Mouse (Mus musculus): ENCODE measurements around the gene Trappc13. TPM values are rescaled to one million over a fixed set of nuclear protein-coding genes. Genes with fewer than 3 reads are reported as not detected.

The Trappc13 gene
- polyA plus RNA-seq, 1 experiment from 2014 or later = 82.2 TPM

GRCm38 (mm10) chr13:104112266-104112900 is 65.9 kb downstream of the Trappc13 start:
- Histone ChIP-seq H3K4me1 (ENCODE audit: control insufficient read depth, insufficient read depth, low read length) (no peaks in the 10 kb centered on the region), H3K27me3 (ENCODE audit: control insufficient read depth, insufficient read depth, low read length) (no peaks in the 10 kb centered on the region), H3K36me3 (replicated peaks; ENCODE audit: control insufficient read depth, insufficient read depth, low read depth, low read length) (no peaks in the 10 kb centered on the region; the same call in 1 of the 2 replicates), H3K27ac (replicated peaks; ENCODE audit: low read depth, low read length) (no peak overlapping the region), H3K9ac (replicated peaks; ENCODE audit: low read length) (no peak overlapping the region), H3K9me3 (replicated peaks; ENCODE audit: control insufficient read depth, low read length) (no peaks in the 10 kb centered on the region), H3K4me3 (ENCODE audit: low read depth, low read length) (no peak overlapping the region), H3K4me2 (ENCODE audit: low read depth, low read length) (no peak overlapping the region; the same call in 1 of the 2 replicates)
- ATAC-seq (replicated peaks; ENCODE audit: insufficient number of reproducible peaks, low FRiP score, low TSS enrichment, low read depth) (no peak), DNase-seq (ENCODE audit: low spot score) (no peak)
- 36% methylated on average over 12 of the region's 12 CpGs for WGBS

DNA sequence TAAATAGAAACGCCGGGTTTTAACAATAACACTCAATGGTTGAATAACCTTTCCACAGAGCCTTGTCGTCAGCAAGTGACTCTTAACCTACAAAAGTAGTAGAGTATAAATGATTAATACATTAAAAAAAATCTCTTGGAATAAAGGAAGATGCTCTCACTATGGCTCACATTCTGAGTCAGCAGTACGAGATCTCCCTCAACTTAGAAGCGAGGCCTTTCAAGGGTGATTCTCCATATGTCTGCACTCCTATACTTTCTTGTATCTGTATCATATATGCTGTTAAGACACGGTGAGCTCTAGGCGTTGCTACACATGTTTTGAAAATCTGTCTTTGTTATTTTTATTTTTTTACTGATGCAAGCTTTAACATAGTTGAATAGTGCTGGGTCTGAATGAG is 67.7 kb downstream of the Trappc13 start:
- DNase-seq (ENCODE audit: low spot score) (no peak), ATAC-seq (replicated peaks; ENCODE audit: insufficient number of reproducible peaks, low FRiP score, low TSS enrichment, low read depth) (no peak)
- H3K9me3 ChIP-seq (replicated peaks; ENCODE audit: control insufficient read depth, low read length) = no peaks in the 10 kb centered on the region
- no peak overlapping the region for H3K27ac ChIP-seq (replicated peaks; ENCODE audit: low read depth, low read length)
- H3K4me1 ChIP-seq (ENCODE audit: control insufficient read depth, insufficient read depth, low read length) = no peaks in the 10 kb centered on the region
- no peaks in the 10 kb centered on the region for H3K27me3 ChIP-seq (ENCODE audit: control insufficient read depth, insufficient read depth, low read length)
- 47% methylated on average over 7 of the region's 7 CpGs for WGBS
- H3K9ac ChIP-seq (replicated peaks; ENCODE audit: low read length) = peak overlapping the region; percentile 70; the same call in 1 of the 2 replicates
- H3K4me2 ChIP-seq (ENCODE audit: low read depth, low read length) = peak overlapping the region; percentile 99
- H3K36me3 ChIP-seq (replicated peaks; ENCODE audit: control insufficient read depth, insufficient read depth, low read depth, low read length) = no peaks in the 10 kb centered on the region; the same call in 1 of the 2 replicates
- H3K4me3 ChIP-seq (ENCODE audit: low read depth, low read length) = peak overlapping the region; percentile 72

DNA sequence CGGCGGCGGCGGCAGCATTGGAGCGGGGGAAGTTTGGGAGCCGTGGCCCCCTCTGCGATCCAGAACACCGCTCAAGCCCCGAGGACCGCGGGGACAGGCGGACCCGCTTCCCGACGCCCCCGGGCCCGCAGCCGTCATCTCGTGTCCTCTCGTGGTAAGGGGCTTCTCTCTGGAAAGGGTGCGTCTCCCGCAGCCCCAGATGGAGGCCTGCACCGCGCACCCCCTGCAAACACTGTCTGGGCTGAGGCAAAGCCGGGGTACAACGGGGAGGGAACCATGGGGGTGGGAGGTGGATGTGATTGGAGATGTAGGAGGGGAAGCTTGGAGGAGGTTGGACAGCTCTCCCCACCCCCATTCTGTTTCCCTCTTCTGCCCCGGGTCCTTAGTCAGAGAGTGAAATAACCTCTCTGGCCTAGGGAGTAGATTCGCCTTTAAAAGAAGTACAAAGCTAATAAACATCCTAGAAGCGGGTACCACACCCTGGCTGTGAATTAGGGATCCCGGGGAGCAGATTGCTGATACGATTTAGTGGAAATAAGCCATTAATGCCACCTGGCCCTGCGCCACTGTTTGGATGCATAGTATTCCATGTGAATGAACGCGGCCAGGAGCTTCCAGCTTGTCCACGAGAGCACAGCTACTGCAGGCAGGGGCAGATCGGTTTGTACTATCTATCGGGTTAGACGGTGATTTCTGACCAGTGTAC is 68.3 kb downstream of the Trappc13 start:
- peak; percentile 91 for ATAC-seq (replicated peaks; ENCODE audit: insufficient number of reproducible peaks, low FRiP score, low TSS enrichment, low read depth)
- no peak overlapping the region for H3K27ac ChIP-seq (replicated peaks; ENCODE audit: low read depth, low read length)

DNA sequence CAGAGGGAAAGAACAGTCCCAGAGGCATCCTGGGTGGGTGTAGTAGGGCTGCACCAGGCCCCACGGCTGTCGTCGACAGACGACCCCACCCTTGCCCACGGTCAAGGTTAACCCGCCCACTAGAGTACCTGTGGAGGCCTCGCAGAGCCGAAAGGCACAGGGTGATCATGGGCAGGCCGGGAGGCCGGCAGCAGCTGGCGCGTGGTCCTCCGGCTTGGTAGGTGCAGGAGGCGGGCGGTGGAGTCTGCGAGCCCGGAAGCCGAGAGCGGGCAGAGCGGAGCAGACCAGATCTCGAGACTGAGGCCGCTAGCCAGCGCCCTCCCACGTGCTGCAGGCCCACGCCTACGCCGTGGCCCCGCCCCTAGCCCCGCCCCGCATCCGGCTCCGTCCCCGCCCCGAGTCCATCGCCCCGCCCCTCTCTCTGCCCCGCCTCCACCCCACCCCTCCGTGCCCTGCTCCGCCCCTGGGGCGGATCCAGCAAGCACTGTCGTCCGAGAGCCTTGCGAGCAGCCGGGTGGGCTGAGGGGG is 68.9 kb downstream of the Trappc13 start, which contains the start of the genes Nln and Sgtb:
Nln (minus strand) TSS at position 327 of the 528 bp plus-strand sequence.
Sgtb (plus strand) TSS at position 454 of the 528 bp plus-strand sequence.
- no peak within 1 kb of the TSS for H3K27ac ChIP-seq (replicated peaks; ENCODE audit: low read depth, low read length)
- ATAC-seq (replicated peaks; ENCODE audit: insufficient number of reproducible peaks, low FRiP score, low TSS enrichment, low read depth) (peak; percentile 97), DNase-seq (ENCODE audit: low spot score) (peak; percentile 92)
- H3K27me3 ChIP-seq (ENCODE audit: control insufficient read depth, insufficient read depth, low read length) = no peaks in the 10 kb centered on the region
- H3K4me1 ChIP-seq (ENCODE audit: control insufficient read depth, insufficient read depth, low read length) = no peaks in the 10 kb centered on the region
- H3K4me3 ChIP-seq (ENCODE audit: low read depth, low read length) = peak within 1 kb of the TSS; percentile 72
- H3K4me2 ChIP-seq (ENCODE audit: low read depth, low read length) = peak within 1 kb of the TSS; percentile 99
- 1% methylated on average over 35 of the region's 44 CpGs for WGBS
- peak within 1 kb of the TSS; percentile 70 for H3K9ac ChIP-seq (replicated peaks; ENCODE audit: low read length)
- H3K36me3 ChIP-seq (replicated peaks; ENCODE audit: control insufficient read depth, insufficient read depth, low read depth, low read length) = no peaks in the 10 kb centered on the region; the same call in 1 of the 2 replicates
- H3K9me3 ChIP-seq (replicated peaks; ENCODE audit: control insufficient read depth, low read length) = no peaks in the 10 kb centered on the region

More for the DNA sequence above, 68.3 kb downstream of the Trappc13 start:
- peak overlapping the region; percentile 70 for H3K9ac ChIP-seq (replicated peaks; ENCODE audit: low read length)
- H3K9me3 ChIP-seq (replicated peaks; ENCODE audit: control insufficient read depth, low read length) = no peaks in the 10 kb centered on the region
- peak overlapping the region; percentile 99 for H3K4me2 ChIP-seq (ENCODE audit: low read depth, low read length)
- H3K4me1 ChIP-seq (ENCODE audit: control insufficient read depth, insufficient read depth, low read length) = no peaks in the 10 kb centered on the region
- 1% methylated on average over 32 of the region's 38 CpGs for WGBS
- H3K4me3 ChIP-seq (ENCODE audit: low read depth, low read length) = peak overlapping the region; percentile 72
- DNase-seq (ENCODE audit: low spot score) = peak; percentile 34
- H3K27me3 ChIP-seq (ENCODE audit: control insufficient read depth, insufficient read depth, low read length) = no peaks in the 10 kb centered on the region
- H3K36me3 ChIP-seq (replicated peaks; ENCODE audit: control insufficient read depth, insufficient read depth, low read depth, low read length) = no peaks in the 10 kb centered on the region; the same call in 1 of the 2 replicates

DNA sequence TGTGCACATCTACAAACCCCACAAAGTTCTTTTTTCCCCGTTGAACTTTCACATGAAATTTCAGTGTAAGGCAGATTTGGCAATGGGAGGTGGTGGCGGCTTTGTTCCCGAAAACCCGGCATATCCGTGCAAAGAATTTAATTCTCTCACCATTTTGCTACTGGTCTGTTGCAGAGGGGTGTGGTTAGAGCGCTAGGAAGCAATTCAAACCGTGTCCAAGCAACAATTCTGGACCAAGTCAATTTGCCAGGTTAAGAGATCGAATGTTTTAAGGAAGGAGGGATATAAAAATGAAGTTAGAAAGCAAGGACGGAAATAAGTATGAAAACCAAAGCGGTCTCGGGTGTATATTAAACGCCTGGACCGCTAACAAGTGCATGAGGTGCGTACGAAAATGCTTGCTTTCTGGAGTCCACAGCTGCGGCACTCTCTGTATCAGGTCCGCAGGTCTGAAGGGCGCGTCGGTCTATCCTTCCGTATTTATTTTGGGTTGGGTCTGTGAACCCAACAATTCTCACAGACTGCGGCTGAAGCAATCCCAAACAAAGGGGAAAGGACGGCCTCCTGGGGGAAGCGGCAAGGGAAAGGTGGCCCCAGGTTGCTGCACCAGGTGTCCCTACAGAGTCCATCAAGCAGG is 69.5 kb downstream of the Trappc13 start:
- H3K27me3 ChIP-seq (ENCODE audit: control insufficient read depth, insufficient read depth, low read length) = no peaks in the 10 kb centered on the region
- H3K9ac ChIP-seq (replicated peaks; ENCODE audit: low read length) = peak overlapping the region; percentile 65
- peak overlapping the region; percentile 72 for H3K4me3 ChIP-seq (ENCODE audit: low read depth, low read length)
- no peak overlapping the region for H3K27ac ChIP-seq (replicated peaks; ENCODE audit: low read depth, low read length)
- H3K4me2 ChIP-seq (ENCODE audit: low read depth, low read length) = peak overlapping the region; percentile 99
- H3K4me1 ChIP-seq (ENCODE audit: control insufficient read depth, insufficient read depth, low read length) = no peaks in the 10 kb centered on the region
- WGBS = 2% methylated on average over 24 of the region's 24 CpGs
- ATAC-seq (replicated peaks; ENCODE audit: insufficient number of reproducible peaks, low FRiP score, low TSS enrichment, low read depth) (peak; percentile 1; the same call in 1 of the 2 replicates), DNase-seq (ENCODE audit: low spot score) (peak; percentile 30)
- no peaks in the 10 kb centered on the region for H3K9me3 ChIP-seq (replicated peaks; ENCODE audit: control insufficient read depth, low read length)
- H3K36me3 ChIP-seq (replicated peaks; ENCODE audit: control insufficient read depth, insufficient read depth, low read depth, low read length) = no peaks in the 10 kb centered on the region

DNA sequence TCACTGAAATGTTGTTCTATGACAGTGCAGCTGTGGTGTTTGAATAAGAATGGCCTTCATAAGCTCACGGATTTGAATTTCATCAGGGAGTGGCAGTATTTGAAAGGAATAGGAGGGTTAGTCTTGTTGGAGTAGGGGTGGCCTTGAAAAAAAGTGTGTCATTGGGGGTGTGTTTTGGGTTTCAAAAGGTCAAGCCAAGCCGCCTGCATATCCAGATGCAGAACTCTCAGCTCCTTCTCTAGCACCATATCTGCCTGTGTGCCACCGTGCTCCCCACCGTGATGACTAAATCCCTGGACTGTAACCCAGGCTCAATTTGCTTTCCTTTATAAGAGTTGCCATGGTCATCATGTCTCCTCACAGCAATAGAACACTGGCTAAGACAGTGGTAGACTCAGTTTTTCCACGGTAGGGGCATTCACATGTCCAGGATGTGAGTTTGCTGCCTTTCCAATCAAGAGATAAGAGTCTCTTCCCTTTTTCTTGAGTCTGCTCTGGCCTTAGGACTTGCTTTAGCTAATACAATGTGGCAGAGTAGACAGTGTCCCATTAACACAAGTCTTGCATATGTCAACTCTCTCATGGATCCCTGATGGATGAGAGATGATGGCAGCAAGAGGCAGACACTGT is 76.5 kb downstream of the Trappc13 start:
- H3K4me3 ChIP-seq (ENCODE audit: low read depth, low read length) = no peak overlapping the region
- H3K27me3 ChIP-seq (ENCODE audit: control insufficient read depth, insufficient read depth, low read length) = no peaks in the 10 kb centered on the region
- no peak for ATAC-seq (replicated peaks; ENCODE audit: insufficient number of reproducible peaks, low FRiP score, low TSS enrichment, low read depth)
- no peak overlapping the region for H3K27ac ChIP-seq (replicated peaks; ENCODE audit: low read depth, low read length)
- WGBS = 84% methylated on average over 5 of the region's 5 CpGs
- no peaks in the 10 kb centered on the region for H3K36me3 ChIP-seq (replicated peaks; ENCODE audit: control insufficient read depth, insufficient read depth, low read depth, low read length)
- no peaks in the 10 kb centered on the region for H3K9me3 ChIP-seq (replicated peaks; ENCODE audit: control insufficient read depth, low read length)
- no peak for DNase-seq (ENCODE audit: low spot score)
- no peak overlapping the region for H3K9ac ChIP-seq (replicated peaks; ENCODE audit: low read length)
- no peak overlapping the region for H3K4me2 ChIP-seq (ENCODE audit: low read depth, low read length)
- no peaks in the 10 kb centered on the region for H3K4me1 ChIP-seq (ENCODE audit: control insufficient read depth, insufficient read depth, low read length)

GRCm38 (mm10) chr13:104100416-104100815 is 77.9 kb downstream of the Trappc13 start:
- Histone ChIP-seq H3K9ac (replicated peaks; ENCODE audit: low read length) (no peak overlapping the region), H3K4me3 (ENCODE audit: low read depth, low read length) (no peak overlapping the region), H3K27ac (replicated peaks; ENCODE audit: low read depth, low read length) (no peak overlapping the region), H3K36me3 (replicated peaks; ENCODE audit: control insufficient read depth, insufficient read depth, low read depth, low read length) (no peaks in the 10 kb centered on the region), H3K9me3 (replicated peaks; ENCODE audit: control insufficient read depth, low read length) (no peaks in the 10 kb centered on the region), H3K4me2 (ENCODE audit: low read depth, low read length) (no peak overlapping the region), H3K4me1 (ENCODE audit: control insufficient read depth, insufficient read depth, low read length) (no peaks in the 10 kb centered on the region), H3K27me3 (ENCODE audit: control insufficient read depth, insufficient read depth, low read length) (no peaks in the 10 kb centered on the region)
- DNase-seq (ENCODE audit: low spot score) = no peak
- 88% methylated on average over 4 of the region's 4 CpGs for WGBS
- ATAC-seq (replicated peaks; ENCODE audit: insufficient number of reproducible peaks, low FRiP score, low TSS enrichment, low read depth) = no peak
